In genomic region chr12:80865175-80865574, GRCm38 (mm10) we compare ENCODE assay signal across 31 mouse cellular contexts.
"Had no signal": no experiment of that assay in that cellular context is flagged by ENCODE, and none has a peak within 500 bp of the region (broad histone marks: within the 10 kb centered on the region; RNA-seq: fewer than 3 reads in every experiment).

No protein-coding gene starts in this region.

- DNase-seq: left cerebral cortex, postnatal 4 days; liver; liver, embryonic 13.5 days; liver, postnatal 0 days; lung, adult 18-20 months; lung, adult 2 months; lung, embryonic 14.5 days; lung, postnatal 10 days; lung, postnatal 14 days; lung, postnatal 36 days; lung, postnatal 4 days; midbrain, embryonic 14.5 days had no signal

- H3K4me1 ChIP-seq: midbrain, embryonic 15.5 days; neural tube, embryonic 12.5 days had no signal

- H3K27ac ChIP-seq: limb, embryonic 10.5 days; limb, embryonic 12.5 days; limb, embryonic 13.5 days; limb, embryonic 15.5 days; liver, embryonic 12.5 days; liver, embryonic 13.5 days; liver, embryonic 14.5 days; liver, embryonic 15.5 days; lung, embryonic 15.5 days; macrophage; midbrain, embryonic 12.5 days; midbrain, embryonic 13.5 days; midbrain, embryonic 15.5 days; neural tube, embryonic 12.5 days; neural tube, embryonic 13.5 days had no signal

- H3K4me2 ChIP-seq: limb, embryonic 12.5 days; limb, embryonic 13.5 days; limb, embryonic 15.5 days; liver, embryonic 11.5 days; liver, embryonic 12.5 days; liver, embryonic 13.5 days; liver, embryonic 15.5 days; lung, embryonic 14.5 days; lung, embryonic 15.5 days; midbrain, embryonic 12.5 days; midbrain, embryonic 13.5 days; midbrain, embryonic 15.5 days; neural tube, embryonic 12.5 days; neural tube, embryonic 13.5 days had no signal

- H3K9ac ChIP-seq: limb, embryonic 12.5 days; limb, embryonic 13.5 days; limb, embryonic 15.5 days; liver, embryonic 12.5 days; liver, embryonic 13.5 days; liver, embryonic 14.5 days; liver, embryonic 15.5 days; liver, postnatal 0 days; lung, embryonic 14.5 days; lung, embryonic 15.5 days; midbrain, embryonic 12.5 days; midbrain, embryonic 13.5 days; midbrain, embryonic 15.5 days; neural tube, embryonic 12.5 days; neural tube, embryonic 13.5 days had no signal

- ATAC-seq: liver, embryonic 12.5 days; liver, postnatal 0 days; lung, postnatal 0 days; midbrain, embryonic 13.5 days; midbrain, embryonic 15.5 days; midbrain, embryonic 16.5 days had no signal

- H3K4me3 ChIP-seq: limb, embryonic 10.5 days; limb, embryonic 12.5 days; limb, embryonic 13.5 days; limb, embryonic 15.5 days; liver, embryonic 12.5 days; liver, embryonic 13.5 days; liver, embryonic 15.5 days; lung, embryonic 15.5 days; megakaryocyte, embryonic 14.5 days; midbrain, embryonic 12.5 days; midbrain, embryonic 13.5 days; midbrain, embryonic 15.5 days; myocyte; neural tube, embryonic 12.5 days; neural tube, embryonic 13.5 days had no signal

- H3K27me3 ChIP-seq: limb, embryonic 12.5 days; limb, embryonic 13.5 days; limb, embryonic 15.5 days; liver, embryonic 12.5 days; liver, embryonic 13.5 days; liver, embryonic 15.5 days; lung, embryonic 15.5 days; megakaryocyte, embryonic 14.5 days; midbrain, embryonic 12.5 days; midbrain, embryonic 13.5 days; midbrain, embryonic 15.5 days; neural tube, embryonic 12.5 days; neural tube, embryonic 13.5 days had no signal

- H3K36me3 ChIP-seq: midbrain, embryonic 15.5 days had no signal

- H3K9me3 ChIP-seq: limb, embryonic 10.5 days; limb, embryonic 12.5 days; limb, embryonic 13.5 days; limb, embryonic 15.5 days; liver, embryonic 12.5 days; liver, embryonic 13.5 days; liver, embryonic 15.5 days; lung, embryonic 15.5 days; megakaryocyte, embryonic 14.5 days; midbrain, embryonic 12.5 days; midbrain, embryonic 13.5 days; midbrain, embryonic 15.5 days; neural tube, embryonic 12.5 days; neural tube, embryonic 13.5 days had no signal
